Mouse (Mus musculus): ENCODE measurements around the gene Odf3. TPM values are rescaled to one million over a fixed set of nuclear protein-coding genes. Genes with fewer than 3 reads are reported as not detected.

Gene Odf3
- polyA plus RNA-seq (2014; fragmentation: Nextera tagmentation; extraction: Ambion mirVana): not detected in 2 replicates

DNA sequence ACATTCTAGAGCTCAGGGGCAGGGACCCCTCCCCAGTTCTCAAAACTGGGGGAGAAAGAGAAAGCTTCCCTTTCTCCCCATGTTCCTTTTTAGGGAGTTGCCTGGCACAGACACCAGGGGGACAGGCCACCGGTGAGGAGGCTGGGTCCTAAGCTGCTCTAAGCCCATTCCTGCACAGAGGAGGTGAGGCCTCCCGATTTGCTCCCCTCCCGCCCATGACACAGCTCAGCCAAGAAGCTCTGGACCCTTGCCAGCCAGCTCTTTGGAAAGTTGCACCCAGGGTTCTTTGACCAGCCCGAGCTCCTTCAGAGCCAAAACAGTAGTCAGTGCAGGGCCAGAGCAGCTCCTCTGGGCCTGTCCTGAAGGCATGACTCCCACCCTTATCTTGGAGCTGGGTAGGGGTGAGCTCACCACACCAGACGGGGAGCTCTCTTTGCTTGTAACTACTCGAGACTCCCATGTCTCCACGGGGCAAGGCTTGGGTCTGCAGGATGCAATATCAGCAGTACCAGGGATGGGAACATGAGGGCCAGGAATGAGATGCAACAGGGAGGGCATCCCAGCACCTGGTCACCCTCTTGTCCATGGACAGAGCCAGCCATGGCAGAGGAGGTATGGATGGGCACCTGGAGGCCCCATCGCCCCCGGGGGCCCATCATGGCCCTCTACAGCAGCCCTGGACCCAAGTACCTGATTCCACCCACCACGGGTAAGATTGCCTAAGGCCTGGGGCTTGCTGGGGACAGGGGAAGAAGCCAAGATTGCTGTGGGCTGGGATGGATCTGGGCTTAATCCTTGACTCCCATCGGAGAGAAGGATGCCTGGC is at the start of gene Odf3:
Gene Odf3, plus strand, starts transcription at position 51 of the 826 bp plus-strand sequence.
- DNase-seq (ENCODE audit: low spot score): no peak
- H3K36me3 ChIP-seq (ENCODE audit: control insufficient read depth, insufficient read depth, low read length): no peaks in the 10 kb centered on the region
- no peak within 1 kb of the TSS for H3K4me2 ChIP-seq (replicated peaks; ENCODE audit: low read depth, low read length)
- no peak for ATAC-seq (ENCODE audit: low FRiP score)
- no peaks in the 10 kb centered on the region for H3K9me3 ChIP-seq (ENCODE audit: control insufficient read depth, low read length)
- no peaks in the 10 kb centered on the region; the same call in 1 of the 2 replicates for H3K27me3 ChIP-seq (ENCODE audit: control insufficient read depth, insufficient read depth, low read length)
- H3K27ac ChIP-seq (ENCODE audit: low read depth, low read length): no peak within 1 kb of the TSS
- H3K4me3 ChIP-seq (ENCODE audit: low read depth, low read length): no peak within 1 kb of the TSS
- H3K9ac ChIP-seq (ENCODE audit: low read depth, low read length): no peak within 1 kb of the TSS
- H3K4me1 ChIP-seq (replicated peaks; ENCODE audit: control insufficient read depth, insufficient read depth, low read length): no peaks in the 10 kb centered on the region
- WGBS: 83% methylated on average over 11 of the region's 11 CpGs

DNA sequence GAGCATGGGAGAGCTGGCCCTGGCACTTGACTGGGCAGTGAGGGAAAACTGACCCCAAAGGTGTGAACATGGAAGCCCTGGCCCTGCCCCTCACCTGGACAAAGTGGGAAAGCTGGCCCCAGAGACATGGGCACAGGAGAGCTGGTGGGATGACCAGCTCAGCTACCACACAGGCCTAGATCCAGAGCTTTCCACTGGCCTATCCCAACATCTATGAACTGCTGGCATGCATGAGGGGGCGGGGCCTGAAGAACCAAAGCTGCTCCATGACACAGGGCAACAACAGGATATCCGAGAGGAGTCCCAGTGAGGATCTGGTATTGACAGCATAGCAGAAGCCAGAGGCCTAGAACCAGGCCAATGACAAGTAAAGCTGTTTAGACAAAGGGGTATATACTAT is 49.4 kb upstream of the Odf3 start:
- Histone ChIP-seq H3K9me3 (ENCODE audit: control insufficient read depth, low read length) (no peaks in the 10 kb centered on the region), H3K4me1 (replicated peaks; ENCODE audit: control insufficient read depth, insufficient read depth, low read length) (no peaks in the 10 kb centered on the region), H3K27ac (ENCODE audit: low read depth, low read length) (no peak overlapping the region), H3K4me3 (ENCODE audit: low read depth, low read length) (no peak overlapping the region), H3K36me3 (ENCODE audit: control insufficient read depth, insufficient read depth, low read length) (no peaks in the 10 kb centered on the region), H3K27me3 (ENCODE audit: control insufficient read depth, insufficient read depth, low read length) (no peaks in the 10 kb centered on the region), H3K9ac (ENCODE audit: low read depth, low read length) (no peak overlapping the region), H3K4me2 (replicated peaks; ENCODE audit: low read depth, low read length) (no peak overlapping the region)
- no peak for DNase-seq (ENCODE audit: low spot score)
- ATAC-seq (ENCODE audit: low FRiP score): no peak
- WGBS: 76% methylated on average over 2 of the region's 2 CpGs

DNA sequence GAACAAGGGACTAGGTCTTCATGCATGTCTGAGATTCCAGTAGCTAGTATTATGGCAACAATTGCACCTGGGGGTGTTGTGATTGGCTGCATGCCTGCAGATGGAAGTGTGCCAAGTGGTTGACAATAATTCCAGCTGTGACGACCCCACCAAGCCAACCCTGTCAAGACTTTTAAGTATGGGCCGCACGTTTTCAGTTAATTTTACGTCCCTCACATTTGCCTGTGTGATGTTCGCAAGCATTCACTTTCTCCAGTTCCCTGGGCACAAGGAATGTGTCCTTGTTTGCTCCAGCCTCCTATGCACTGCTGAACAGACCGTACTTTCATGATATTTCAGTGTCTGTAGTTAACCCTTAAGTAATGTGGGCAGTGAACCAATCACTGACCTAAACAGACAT is 45.0 kb upstream of the Odf3 start:
- Histone ChIP-seq H3K36me3 (ENCODE audit: control insufficient read depth, insufficient read depth, low read length) (no peaks in the 10 kb centered on the region), H3K4me3 (ENCODE audit: low read depth, low read length) (no peak overlapping the region), H3K27ac (ENCODE audit: low read depth, low read length) (no peak overlapping the region), H3K4me1 (replicated peaks; ENCODE audit: control insufficient read depth, insufficient read depth, low read length) (no peaks in the 10 kb centered on the region), H3K4me2 (replicated peaks; ENCODE audit: low read depth, low read length) (no peak overlapping the region), H3K9ac (ENCODE audit: low read depth, low read length) (no peak overlapping the region), H3K9me3 (ENCODE audit: control insufficient read depth, low read length) (no peaks in the 10 kb centered on the region), H3K27me3 (ENCODE audit: control insufficient read depth, insufficient read depth, low read length) (no peaks in the 10 kb centered on the region)
- WGBS: 87% methylated on average over 6 of the region's 6 CpGs
- ATAC-seq (ENCODE audit: low FRiP score) (no peak), DNase-seq (ENCODE audit: low spot score) (no peak)

DNA sequence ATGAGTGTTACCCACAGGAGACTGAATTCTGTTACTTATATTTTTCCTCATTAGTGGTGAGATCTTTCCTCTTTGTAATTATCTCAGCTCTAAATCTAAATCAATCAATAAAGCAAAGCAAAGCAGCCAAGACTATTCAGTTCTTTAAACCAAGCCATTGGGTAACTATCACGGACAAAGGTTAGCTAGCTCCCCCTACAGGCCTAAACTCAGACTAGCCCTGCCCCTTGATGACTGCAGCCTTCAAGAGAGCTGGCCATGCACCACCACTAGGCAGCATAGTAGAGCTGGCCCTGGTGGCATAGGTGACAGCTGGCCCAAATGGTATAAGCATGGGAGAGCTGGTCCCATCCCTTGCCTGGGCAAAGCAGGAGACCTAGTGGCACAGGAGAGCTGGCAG is 41.9 kb upstream of the Odf3 start:
- Histone ChIP-seq H3K9me3 (ENCODE audit: control insufficient read depth, low read length) (no peaks in the 10 kb centered on the region), H3K27ac (ENCODE audit: low read depth, low read length) (no peak overlapping the region), H3K4me3 (ENCODE audit: low read depth, low read length) (no peak overlapping the region), H3K36me3 (ENCODE audit: control insufficient read depth, insufficient read depth, low read length) (no peaks in the 10 kb centered on the region), H3K27me3 (ENCODE audit: control insufficient read depth, insufficient read depth, low read length) (no peaks in the 10 kb centered on the region), H3K4me2 (replicated peaks; ENCODE audit: low read depth, low read length) (no peak overlapping the region), H3K9ac (ENCODE audit: low read depth, low read length) (no peak overlapping the region), H3K4me1 (replicated peaks; ENCODE audit: control insufficient read depth, insufficient read depth, low read length) (no peaks in the 10 kb centered on the region)
- 16% methylated on average over 1 of the region's 1 CpGs for WGBS
- ATAC-seq (ENCODE audit: low FRiP score) (no peak), DNase-seq (ENCODE audit: low spot score) (peak; percentile 46)

DNA sequence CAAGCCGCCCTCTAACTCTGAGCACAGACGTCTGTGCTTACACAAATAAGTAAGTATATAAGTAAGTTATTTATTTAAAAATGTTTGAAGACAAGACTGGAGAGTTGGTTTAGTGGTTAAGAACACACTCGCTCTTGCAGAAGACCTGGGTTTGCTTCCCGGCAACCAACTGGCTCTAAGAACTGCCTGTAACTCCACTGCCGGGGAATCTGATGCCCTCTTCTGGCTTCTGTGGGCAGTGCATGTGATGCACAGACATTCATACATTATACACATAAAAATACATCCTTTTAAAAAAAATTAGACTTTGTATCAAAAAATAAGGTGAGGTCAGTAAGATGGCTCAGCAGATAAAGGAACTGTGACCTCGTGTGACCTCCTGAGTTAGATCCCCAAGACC is 37.1 kb upstream of the Odf3 start:
- no peaks in the 10 kb centered on the region for H3K27me3 ChIP-seq (ENCODE audit: control insufficient read depth, insufficient read depth, low read length)
- 89% methylated on average over 6 of the region's 6 CpGs for WGBS

DNA sequence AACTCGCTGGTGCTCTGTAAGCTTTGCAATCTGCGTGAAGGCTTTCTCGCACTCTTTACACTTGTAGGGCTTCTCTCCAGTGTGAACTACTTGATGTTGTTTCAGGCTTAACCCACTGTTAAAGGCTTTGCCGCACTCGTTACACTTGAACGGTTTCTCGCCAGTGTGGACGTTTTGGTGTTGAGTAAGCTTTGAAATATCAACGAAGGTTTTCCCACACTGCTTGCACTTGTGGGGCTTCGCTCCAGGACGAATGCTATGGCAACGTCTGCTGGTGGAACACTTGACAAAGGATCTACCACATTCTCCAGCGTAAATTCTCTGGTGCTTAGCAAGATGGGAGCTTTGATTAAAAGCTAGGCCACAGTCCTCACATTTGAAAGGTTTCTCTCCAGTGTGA is 35.9 kb upstream of the Odf3 start:
- no peak for DNase-seq (ENCODE audit: low spot score)
- no peak for ATAC-seq (ENCODE audit: low FRiP score)
- Histone ChIP-seq H3K27me3 (ENCODE audit: control insufficient read depth, insufficient read depth, low read length) (no peaks in the 10 kb centered on the region), H3K4me2 (replicated peaks; ENCODE audit: low read depth, low read length) (no peak overlapping the region), H3K4me1 (replicated peaks; ENCODE audit: control insufficient read depth, insufficient read depth, low read length) (no peaks in the 10 kb centered on the region), H3K27ac (ENCODE audit: low read depth, low read length) (no peak overlapping the region), H3K9me3 (ENCODE audit: control insufficient read depth, low read length) (no peaks in the 10 kb centered on the region), H3K4me3 (ENCODE audit: low read depth, low read length) (no peak overlapping the region), H3K9ac (ENCODE audit: low read depth, low read length) (no peak overlapping the region), H3K36me3 (ENCODE audit: control insufficient read depth, insufficient read depth, low read length) (no peaks in the 10 kb centered on the region)
- WGBS: 89% methylated on average over 13 of the region's 13 CpGs

More for the DNA sequence above, 37.1 kb upstream of the Odf3 start:
- no peak overlapping the region for H3K4me3 ChIP-seq (ENCODE audit: low read depth, low read length)
- no peak for ATAC-seq (ENCODE audit: low FRiP score)
- H3K9ac ChIP-seq (ENCODE audit: low read depth, low read length): no peak overlapping the region
- H3K27ac ChIP-seq (ENCODE audit: low read depth, low read length): no peak overlapping the region
- no peaks in the 10 kb centered on the region for H3K4me1 ChIP-seq (replicated peaks; ENCODE audit: control insufficient read depth, insufficient read depth, low read length)
- H3K4me2 ChIP-seq (replicated peaks; ENCODE audit: low read depth, low read length): no peak overlapping the region
- no peak for DNase-seq (ENCODE audit: low spot score)
- no peaks in the 10 kb centered on the region for H3K9me3 ChIP-seq (ENCODE audit: control insufficient read depth, low read length)
- no peaks in the 10 kb centered on the region for H3K36me3 ChIP-seq (ENCODE audit: control insufficient read depth, insufficient read depth, low read length)

DNA sequence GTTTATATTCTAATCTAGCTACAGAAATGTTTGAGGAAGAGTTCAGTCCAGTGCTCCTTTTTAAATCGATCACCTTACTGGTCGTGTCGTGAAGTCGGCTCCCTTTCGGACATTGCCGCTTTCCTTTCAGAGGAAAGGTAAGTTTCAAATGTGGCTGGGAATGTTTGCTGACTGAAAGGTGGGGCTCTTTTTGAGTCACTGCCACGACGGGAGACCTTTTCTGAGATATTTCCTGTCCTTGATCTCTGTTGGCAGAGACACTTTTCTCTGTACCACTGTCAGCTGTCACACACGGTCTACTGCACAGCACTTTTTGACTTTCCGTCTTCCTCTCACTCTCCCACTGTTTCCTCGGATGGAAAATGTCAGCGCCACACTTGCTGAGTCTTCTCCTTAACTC is 34.8 kb upstream of the Odf3 start:
- H3K27ac ChIP-seq (ENCODE audit: low read depth, low read length): no peak overlapping the region
- H3K4me2 ChIP-seq (replicated peaks; ENCODE audit: low read depth, low read length): no peak overlapping the region
- ATAC-seq (ENCODE audit: low FRiP score): no peak
- no peaks in the 10 kb centered on the region for H3K36me3 ChIP-seq (ENCODE audit: control insufficient read depth, insufficient read depth, low read length)
- H3K4me1 ChIP-seq (replicated peaks; ENCODE audit: control insufficient read depth, insufficient read depth, low read length): no peaks in the 10 kb centered on the region
- H3K4me3 ChIP-seq (ENCODE audit: low read depth, low read length): no peak overlapping the region
- no peaks in the 10 kb centered on the region for H3K9me3 ChIP-seq (ENCODE audit: control insufficient read depth, low read length)
- DNase-seq (ENCODE audit: low spot score): no peak
- 89% methylated on average over 12 of the region's 12 CpGs for WGBS
- H3K27me3 ChIP-seq (ENCODE audit: control insufficient read depth, insufficient read depth, low read length): no peaks in the 10 kb centered on the region
- no peak overlapping the region for H3K9ac ChIP-seq (ENCODE audit: low read depth, low read length)

DNA sequence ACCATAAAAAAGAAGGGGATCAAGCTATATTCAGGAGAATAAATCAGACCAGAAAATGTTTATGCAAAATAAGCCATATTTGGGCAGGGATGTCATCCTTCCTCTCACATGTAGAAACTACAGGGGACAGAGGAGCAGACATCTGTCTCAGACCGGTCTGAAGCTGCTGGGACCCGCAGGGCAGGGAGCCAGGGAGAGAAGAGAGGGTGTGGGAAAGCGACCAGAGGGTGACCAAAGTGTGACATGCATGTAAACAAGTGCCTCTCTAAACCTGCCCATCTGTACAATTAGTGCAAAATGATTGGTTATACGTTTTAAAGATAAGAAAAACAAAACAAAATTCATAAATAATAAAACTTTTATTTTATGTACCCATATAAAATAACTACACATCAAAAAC is 27.4 kb upstream of the Odf3 start:
- Histone ChIP-seq H3K27me3 (ENCODE audit: control insufficient read depth, insufficient read depth, low read length) (no peaks in the 10 kb centered on the region), H3K9me3 (ENCODE audit: control insufficient read depth, low read length) (no peaks in the 10 kb centered on the region), H3K4me3 (ENCODE audit: low read depth, low read length) (no peak overlapping the region), H3K4me2 (replicated peaks; ENCODE audit: low read depth, low read length) (no peak overlapping the region), H3K27ac (ENCODE audit: low read depth, low read length) (no peak overlapping the region), H3K36me3 (ENCODE audit: control insufficient read depth, insufficient read depth, low read length) (no peaks in the 10 kb centered on the region), H3K4me1 (replicated peaks; ENCODE audit: control insufficient read depth, insufficient read depth, low read length) (no peaks in the 10 kb centered on the region), H3K9ac (ENCODE audit: low read depth, low read length) (no peak overlapping the region)
- DNase-seq (ENCODE audit: low spot score) (no peak), ATAC-seq (ENCODE audit: low FRiP score) (no peak)
- 74% methylated on average over 4 of the region's 4 CpGs for WGBS

DNA sequence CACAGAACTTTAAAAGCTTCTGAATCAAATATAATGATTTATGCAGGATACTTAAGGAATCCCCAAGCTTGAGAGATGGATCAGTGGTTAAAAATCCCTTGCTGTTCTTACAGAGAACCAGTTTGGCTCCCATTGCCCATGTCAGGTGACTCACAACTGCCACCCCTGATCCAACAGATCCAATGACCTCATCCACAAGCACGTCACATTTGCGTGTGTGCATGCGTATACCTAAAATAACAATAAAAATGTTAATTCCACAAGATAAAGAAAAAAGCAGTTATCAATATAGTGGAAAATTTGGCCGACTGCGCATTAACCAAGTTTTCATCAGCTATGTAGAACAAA is 26.3 kb upstream of the Odf3 start:
- no peaks in the 10 kb centered on the region for H3K4me1 ChIP-seq (replicated peaks; ENCODE audit: control insufficient read depth, insufficient read depth, low read length)
- peak overlapping the region; percentile 46; the same call in 1 of the 2 replicates for H3K9ac ChIP-seq (ENCODE audit: low read depth, low read length)
- peak overlapping the region; percentile 43 for H3K4me3 ChIP-seq (ENCODE audit: low read depth, low read length)
- H3K9me3 ChIP-seq (ENCODE audit: control insufficient read depth, low read length): no peaks in the 10 kb centered on the region
- DNase-seq (ENCODE audit: low spot score) (no peak), ATAC-seq (ENCODE audit: low FRiP score) (peak; percentile 52)
- no peak overlapping the region for H3K27ac ChIP-seq (ENCODE audit: low read depth, low read length)
- no peaks in the 10 kb centered on the region for H3K36me3 ChIP-seq (ENCODE audit: control insufficient read depth, insufficient read depth, low read length)
- 48% methylated on average over 5 of the region's 5 CpGs for WGBS
- peak overlapping the region; percentile 57 for H3K4me2 ChIP-seq (replicated peaks; ENCODE audit: low read depth, low read length)
- H3K27me3 ChIP-seq (ENCODE audit: control insufficient read depth, insufficient read depth, low read length): no peaks in the 10 kb centered on the region
